In genomic region chr3:42516286-42516685, GRCm38 (mm10) we compare ENCODE assay signal across 27 mouse cellular contexts.
"Had no signal": no experiment of that assay in that cellular context is flagged by ENCODE, and none has a peak within 500 bp of the region (broad histone marks: within the 10 kb centered on the region; RNA-seq: fewer than 3 reads in every experiment).

No protein-coding gene starts in this region.

- ATAC-seq: forebrain, embryonic 13.5 days; forebrain, embryonic 14.5 days; forebrain, embryonic 15.5 days; forebrain, embryonic 16.5 days; forebrain, postnatal 0 days had no signal

- H3K4me1 ChIP-seq: embryonic facial prominence, embryonic 10.5 days; embryonic facial prominence, embryonic 12.5 days; embryonic facial prominence, embryonic 13.5 days; embryonic facial prominence, embryonic 15.5 days; forebrain, embryonic 15.5 days had no signal

- H3K27ac ChIP-seq: embryonic facial prominence, embryonic 10.5 days; embryonic facial prominence, embryonic 12.5 days; embryonic facial prominence, embryonic 13.5 days; embryonic facial prominence, embryonic 15.5 days; forebrain, embryonic 10.5 days; forebrain, embryonic 12.5 days; forebrain, embryonic 13.5 days; forebrain, embryonic 15.5 days; gastrocnemius, adult 2 months; heart, adult 2 months had no signal

- H3K27me3 ChIP-seq: embryonic facial prominence, embryonic 12.5 days; embryonic facial prominence, embryonic 13.5 days; embryonic facial prominence, embryonic 15.5 days; forebrain, embryonic 12.5 days; forebrain, embryonic 13.5 days; forebrain, embryonic 15.5 days had no signal

- H3K36me3 ChIP-seq: embryonic facial prominence, embryonic 10.5 days; embryonic facial prominence, embryonic 12.5 days; embryonic facial prominence, embryonic 13.5 days; embryonic facial prominence, embryonic 15.5 days; forebrain, embryonic 10.5 days; forebrain, embryonic 12.5 days; forebrain, embryonic 15.5 days had no signal

- H3K4me2 ChIP-seq: embryonic facial prominence, embryonic 12.5 days; embryonic facial prominence, embryonic 13.5 days; embryonic facial prominence, embryonic 15.5 days; forebrain, embryonic 12.5 days; forebrain, embryonic 13.5 days; forebrain, embryonic 15.5 days had no signal

- H3K4me3 ChIP-seq: embryonic facial prominence, embryonic 10.5 days; embryonic facial prominence, embryonic 12.5 days; embryonic facial prominence, embryonic 13.5 days; embryonic facial prominence, embryonic 15.5 days; erythroblast, embryonic 14.5 days; forebrain, embryonic 10.5 days; forebrain, embryonic 12.5 days; forebrain, embryonic 13.5 days; forebrain, embryonic 15.5 days; gastrocnemius, adult 2 months; heart, adult 2 months had no signal

- H3K9ac ChIP-seq: embryonic facial prominence, embryonic 12.5 days; embryonic facial prominence, embryonic 13.5 days; embryonic facial prominence, embryonic 15.5 days; forebrain, embryonic 12.5 days; forebrain, embryonic 13.5 days; forebrain, embryonic 15.5 days; forebrain, postnatal 0 days had no signal

- DNase-seq: cerebellum, adult 9-10 months; cerebellum, adult 9-11 months; cerebellum, postnatal 10 days; cerebellum, postnatal 14 days; cerebellum, postnatal 25 days; cerebellum, postnatal 36 days; embryo, embryonic 11 days; forebrain, postnatal 0 days; gastrocnemius, adult 2 months; gastrocnemius, postnatal 10 days; gastrocnemius, postnatal 14 days; gastrocnemius, postnatal 25 days; gastrocnemius, postnatal 36 days; heart, adult 11 months; heart, adult 18-20 months; heart, adult 2 months had no signal

- H3K9me3 ChIP-seq: embryonic facial prominence, embryonic 10.5 days; embryonic facial prominence, embryonic 12.5 days; embryonic facial prominence, embryonic 13.5 days; embryonic facial prominence, embryonic 15.5 days; forebrain, embryonic 10.5 days; forebrain, embryonic 12.5 days; forebrain, embryonic 13.5 days; forebrain, embryonic 15.5 days had no signal
